Mouse (Mus musculus): ENCODE measurements at regions not wholly inside any gene's neighbourhood (a gene's known extent, or its start where the extent isn't known, plus 50 kb on each side); places are given as distances from the start of the nearest gene placed in this dataset.

DNA sequence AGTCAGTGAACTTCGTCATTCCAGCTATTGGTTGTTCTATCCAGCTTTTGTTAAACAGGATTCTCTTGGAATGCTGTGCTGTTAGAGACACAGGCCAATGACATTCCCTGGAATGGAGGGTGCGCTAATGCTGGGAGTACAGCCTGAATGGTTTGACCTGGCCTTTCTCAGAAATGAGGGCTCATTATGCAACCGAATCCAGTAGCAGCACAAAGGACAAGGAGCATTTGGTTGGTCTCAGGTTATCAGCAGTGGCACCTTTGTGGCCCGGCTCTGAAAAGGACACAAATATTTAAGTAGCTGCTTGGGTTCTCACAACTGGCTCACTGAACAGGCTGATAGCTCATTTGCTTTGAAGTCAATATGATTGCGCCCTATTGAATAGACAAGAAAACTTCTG, 1423.1 kb upstream of the A1bg start:
- Histone ChIP-seq H3K4me1 (replicated peaks; ENCODE audit: control insufficient read depth, insufficient read depth, low read length) (no peaks in the 10 kb centered on the region), H3K4me2 (replicated peaks; ENCODE audit: low read depth, low read length) (no peak overlapping the region), H3K27me3 (ENCODE audit: control insufficient read depth, insufficient read depth, low read length) (no peaks in the 10 kb centered on the region), H3K27ac (ENCODE audit: low read depth, low read length) (no peak overlapping the region), H3K4me3 (ENCODE audit: low read depth, low read length) (no peak overlapping the region), H3K9me3 (ENCODE audit: control insufficient read depth, low read length) (no peaks in the 10 kb centered on the region), H3K9ac (ENCODE audit: low read depth, low read length) (no peak overlapping the region), H3K36me3 (ENCODE audit: control insufficient read depth, insufficient read depth, low read length) (no peaks in the 10 kb centered on the region)
- DNase-seq (ENCODE audit: low spot score), result no peak
- WGBS, result 77% methylated on average over 5 of the region's 5 CpGs
- ATAC-seq (ENCODE audit: low FRiP score), result no peak

- ATAC-seq (ENCODE audit: low FRiP score) (no peak), DNase-seq (ENCODE audit: low spot score) (no peak)
- Histone ChIP-seq H3K27ac (ENCODE audit: low read depth, low read length) (no peak overlapping the region), H3K27me3 (ENCODE audit: control insufficient read depth, insufficient read depth, low read length) (no peaks in the 10 kb centered on the region), H3K36me3 (ENCODE audit: control insufficient read depth, insufficient read depth, low read length) (no peaks in the 10 kb centered on the region), H3K9me3 (ENCODE audit: control insufficient read depth, low read length) (no peaks in the 10 kb centered on the region), H3K4me2 (replicated peaks; ENCODE audit: low read depth, low read length) (no peak overlapping the region), H3K9ac (ENCODE audit: low read depth, low read length) (no peak overlapping the region), H3K4me3 (ENCODE audit: low read depth, low read length) (no peak overlapping the region), H3K4me1 (replicated peaks; ENCODE audit: control insufficient read depth, insufficient read depth, low read length) (no peaks in the 10 kb centered on the region)
- 84% methylated on average over 6 of the region's 6 CpGs for WGBS
Observed at GRCm38 (mm10) chr15:62336454-62337284, 1413.9 kb upstream of the A1bg start.

GRCm38 (mm10) chr15:62334256-62335009, 1411.6 kb upstream of the A1bg start:
- WGBS, result 89% methylated on average over 4 of the region's 4 CpGs
- Histone ChIP-seq H3K4me1 (replicated peaks; ENCODE audit: control insufficient read depth, insufficient read depth, low read length) (no peaks in the 10 kb centered on the region), H3K9me3 (ENCODE audit: control insufficient read depth, low read length) (no peaks in the 10 kb centered on the region), H3K4me2 (replicated peaks; ENCODE audit: low read depth, low read length) (no peak overlapping the region), H3K27ac (ENCODE audit: low read depth, low read length) (no peak overlapping the region), H3K4me3 (ENCODE audit: low read depth, low read length) (no peak overlapping the region), H3K27me3 (ENCODE audit: control insufficient read depth, insufficient read depth, low read length) (no peaks in the 10 kb centered on the region), H3K36me3 (ENCODE audit: control insufficient read depth, insufficient read depth, low read length) (no peaks in the 10 kb centered on the region), H3K9ac (ENCODE audit: low read depth, low read length) (no peak overlapping the region)
- DNase-seq (ENCODE audit: low spot score), result no peak
- no peak for ATAC-seq (ENCODE audit: low FRiP score)

GRCm38 (mm10) chr15:62332129-62332528, 1409.3 kb upstream of the A1bg start:
- no peak for DNase-seq (ENCODE audit: low spot score)
- Histone ChIP-seq H3K4me3 (ENCODE audit: low read depth, low read length) (no peak overlapping the region), H3K9me3 (ENCODE audit: control insufficient read depth, low read length) (no peaks in the 10 kb centered on the region), H3K9ac (ENCODE audit: low read depth, low read length) (no peak overlapping the region), H3K4me2 (replicated peaks; ENCODE audit: low read depth, low read length) (no peak overlapping the region), H3K36me3 (ENCODE audit: control insufficient read depth, insufficient read depth, low read length) (no peaks in the 10 kb centered on the region), H3K27me3 (ENCODE audit: control insufficient read depth, insufficient read depth, low read length) (no peaks in the 10 kb centered on the region), H3K4me1 (replicated peaks; ENCODE audit: control insufficient read depth, insufficient read depth, low read length) (no peaks in the 10 kb centered on the region), H3K27ac (ENCODE audit: low read depth, low read length) (no peak overlapping the region)
- ATAC-seq (ENCODE audit: low FRiP score), result no peak
- WGBS, result 88% methylated on average over 5 of the region's 5 CpGs

DNA sequence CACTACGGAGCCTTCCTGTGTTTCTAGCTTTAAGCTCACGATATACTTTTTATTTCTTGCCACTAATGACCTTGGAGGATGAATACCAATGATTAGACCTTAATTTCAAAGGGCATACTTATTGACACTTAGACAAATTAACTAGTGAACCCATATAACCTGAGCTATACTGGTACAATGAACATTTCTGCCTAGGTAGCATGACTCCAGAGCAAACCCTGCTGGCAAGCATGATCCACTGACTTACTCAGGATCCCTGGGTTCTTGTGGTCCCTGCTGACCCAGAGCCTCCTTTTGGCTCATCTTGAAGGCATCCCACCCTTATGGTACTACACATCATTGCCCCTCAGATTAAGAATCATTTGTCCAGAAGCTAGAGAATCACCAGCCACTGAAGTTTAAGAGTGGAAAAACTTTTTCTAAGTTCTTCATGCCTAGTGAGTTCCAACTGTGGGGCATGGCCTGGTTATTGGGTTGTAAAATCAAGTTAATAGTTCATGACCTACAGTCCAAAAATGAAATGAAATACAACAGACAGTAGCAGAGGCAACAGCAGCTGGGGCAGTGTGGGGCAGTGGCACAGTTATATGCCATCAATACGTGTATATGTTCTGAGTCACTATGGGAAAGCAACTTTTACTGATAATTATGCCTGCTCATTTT, 1408.5 kb upstream of the A1bg start:
- no peaks in the 10 kb centered on the region for H3K9me3 ChIP-seq (ENCODE audit: control insufficient read depth, low read length)
- no peak overlapping the region for H3K4me2 ChIP-seq (replicated peaks; ENCODE audit: low read depth, low read length)
- no peak overlapping the region for H3K27ac ChIP-seq (ENCODE audit: low read depth, low read length)
- 84% methylated on average over 3 of the region's 3 CpGs for WGBS
- no peak overlapping the region for H3K4me3 ChIP-seq (ENCODE audit: low read depth, low read length)
- no peaks in the 10 kb centered on the region for H3K4me1 ChIP-seq (replicated peaks; ENCODE audit: control insufficient read depth, insufficient read depth, low read length)
- H3K27me3 ChIP-seq (ENCODE audit: control insufficient read depth, insufficient read depth, low read length), result no peaks in the 10 kb centered on the region
- no peak for ATAC-seq (ENCODE audit: low FRiP score)
- no peak overlapping the region for H3K9ac ChIP-seq (ENCODE audit: low read depth, low read length)
- H3K36me3 ChIP-seq (ENCODE audit: control insufficient read depth, insufficient read depth, low read length), result no peaks in the 10 kb centered on the region
- DNase-seq (ENCODE audit: low spot score), result no peak

- Histone ChIP-seq H3K4me3 (ENCODE audit: low read depth, low read length) (no peak overlapping the region), H3K36me3 (ENCODE audit: control insufficient read depth, insufficient read depth, low read length) (no peaks in the 10 kb centered on the region), H3K4me2 (replicated peaks; ENCODE audit: low read depth, low read length) (no peak overlapping the region), H3K27me3 (ENCODE audit: control insufficient read depth, insufficient read depth, low read length) (no peaks in the 10 kb centered on the region), H3K27ac (ENCODE audit: low read depth, low read length) (no peak overlapping the region), H3K9me3 (ENCODE audit: control insufficient read depth, low read length) (no peaks in the 10 kb centered on the region), H3K4me1 (replicated peaks; ENCODE audit: control insufficient read depth, insufficient read depth, low read length) (no peaks in the 10 kb centered on the region), H3K9ac (ENCODE audit: low read depth, low read length) (no peak overlapping the region)
- no peak for DNase-seq (ENCODE audit: low spot score)
- 18% methylated on average over 3 of the region's 3 CpGs for WGBS
- ATAC-seq (ENCODE audit: low FRiP score), result no peak
Observed at GRCm38 (mm10) chr15:62328920-62329319, 1406.1 kb upstream of the A1bg start.

- no peak overlapping the region for H3K9ac ChIP-seq (ENCODE audit: low read depth, low read length)
- ATAC-seq (ENCODE audit: low FRiP score) (no peak), DNase-seq (ENCODE audit: low spot score) (no peak)
- no peaks in the 10 kb centered on the region for H3K4me1 ChIP-seq (replicated peaks; ENCODE audit: control insufficient read depth, insufficient read depth, low read length)
- H3K27me3 ChIP-seq (ENCODE audit: control insufficient read depth, insufficient read depth, low read length), result no peaks in the 10 kb centered on the region
- no peaks in the 10 kb centered on the region for H3K36me3 ChIP-seq (ENCODE audit: control insufficient read depth, insufficient read depth, low read length)
- H3K4me2 ChIP-seq (replicated peaks; ENCODE audit: low read depth, low read length), result no peak overlapping the region
- 55% methylated on average over 9 of the region's 9 CpGs for WGBS
- no peak overlapping the region for H3K4me3 ChIP-seq (ENCODE audit: low read depth, low read length)
- H3K9me3 ChIP-seq (ENCODE audit: control insufficient read depth, low read length), result no peaks in the 10 kb centered on the region
- no peak overlapping the region for H3K27ac ChIP-seq (ENCODE audit: low read depth, low read length)
Observed at GRCm38 (mm10) chr15:62328305-62328881, 1405.6 kb upstream of the A1bg start.

GRCm38 (mm10) chr15:62327481-62327880, 1404.7 kb upstream of the A1bg start:
- DNase-seq (ENCODE audit: low spot score) (no peak), ATAC-seq (ENCODE audit: low FRiP score) (no peak)
- no peak overlapping the region for H3K4me3 ChIP-seq (ENCODE audit: low read depth, low read length)
- no peak overlapping the region for H3K27ac ChIP-seq (ENCODE audit: low read depth, low read length)
- no peaks in the 10 kb centered on the region for H3K27me3 ChIP-seq (ENCODE audit: control insufficient read depth, insufficient read depth, low read length)
- no peak overlapping the region for H3K9ac ChIP-seq (ENCODE audit: low read depth, low read length)
- no peak overlapping the region for H3K4me2 ChIP-seq (replicated peaks; ENCODE audit: low read depth, low read length)
- H3K4me1 ChIP-seq (replicated peaks; ENCODE audit: control insufficient read depth, insufficient read depth, low read length), result no peaks in the 10 kb centered on the region
- 61% methylated on average over 2 of the region's 2 CpGs for WGBS
- no peaks in the 10 kb centered on the region for H3K36me3 ChIP-seq (ENCODE audit: control insufficient read depth, insufficient read depth, low read length)
- H3K9me3 ChIP-seq (ENCODE audit: control insufficient read depth, low read length), result no peaks in the 10 kb centered on the region
